Mouse (Mus musculus) c-Kit-negative CD71-positive TER-119-positive erythroid progenitor cells, embryonic 14.5 days (primary cell): ENCODE measurements around the gene Reln.

ENCODE experiments used
- DNase-seq: peaks from one replicate; pipeline ENCODE4 v3.0.0-alpha.2; 2013; ENCODE audit warnings: low read depth, low spot score

The Reln gene

GRCm38 (mm10) chr5:21846616-21847290 is 497.7 kb downstream of the Reln start:
- DNase-seq: no peak

- DNase-seq: no peak
These were observed 499.8 kb downstream of the Reln start for GRCm38 (mm10) chr5:21844676-21845075.
